8 mouse cellular contexts compared by ENCODE assay signal in genomic region chr8:72319921-72320802, GRCm38 (mm10). TPM values are rescaled to one million over a fixed set of nuclear protein-coding genes. Genes with fewer than 3 reads are reported as not detected.
DNase-seq lines count a peak whose midpoint lies in the region; ATAC-seq lines count a peak whose summit lies in the region.

No protein-coding gene starts in this region.

- 6% methylated on average over 55 of the region's 55 CpGs for WGBS in forebrain, embryonic 16.5 days
- 6% methylated on average over 55 of the region's 55 CpGs for WGBS in intestine, embryonic 15.5 days
- 6% methylated on average over 55 of the region's 55 CpGs for WGBS in stomach, embryonic 16.5 days

- H3K27me3 ChIP-seq in forebrain, embryonic 16.5 days (replicated peaks; ENCODE audit: control insufficient read depth, insufficient read depth, low read length) = peaks cover 36% of the 10 kb centered on the region
- H3K27me3 ChIP-seq in intestine, embryonic 15.5 days (replicated peaks) = peaks cover 24% of the 10 kb centered on the region
- peaks cover 21% of the 10 kb centered on the region for H3K27me3 ChIP-seq in stomach, embryonic 16.5 days (ENCODE audit: control insufficient read depth, insufficient read depth, low read length)

- peak; percentile 37 for DNase-seq in kidney, adult 18-20 months
- DNase-seq in kidney, adult 11 months = no peak
- DNase-seq in T-cell, adult 2 months (ENCODE audit: low spot score) = peak; percentile 48
- peak; percentile 55 for DNase-seq in lung, postnatal 36 days
- DNase-seq in left cerebral cortex, postnatal 14 days (ENCODE audit: low spot score in 2 of 2) = no peak

- intact Hi-C loops in left cerebral cortex, postnatal 14 days (cut with DNase I) = no loop called here

- H3K27ac ChIP-seq in forebrain, embryonic 16.5 days (ENCODE audit: low read length) = no peak overlapping the region
- no peak overlapping the region for H3K27ac ChIP-seq in intestine, embryonic 15.5 days
- no peak overlapping the region for H3K27ac ChIP-seq in stomach, embryonic 16.5 days (ENCODE audit: low read length)

- H3K36me3 ChIP-seq in forebrain, embryonic 16.5 days (ENCODE audit: control insufficient read depth, insufficient read depth) = no peaks in the 10 kb centered on the region
- H3K36me3 ChIP-seq in intestine, embryonic 15.5 days = no peaks in the 10 kb centered on the region
- no peaks in the 10 kb centered on the region for H3K36me3 ChIP-seq in stomach, embryonic 16.5 days (ENCODE audit: control insufficient read depth, insufficient read depth, low read length)

- no peak for ATAC-seq in forebrain, embryonic 16.5 days
- no peak for ATAC-seq in intestine, embryonic 15.5 days
- no peak for ATAC-seq in stomach, embryonic 16.5 days (ENCODE audit: insufficient read depth, low FRiP score)

- peaks cover 15% of the 10 kb centered on the region for H3K4me1 ChIP-seq in forebrain, embryonic 16.5 days (replicated peaks; ENCODE audit: control insufficient read depth, insufficient read depth, low read length)
- H3K4me1 ChIP-seq in intestine, embryonic 15.5 days (replicated peaks) = peaks cover 16% of the 10 kb centered on the region
- peaks cover 31% of the 10 kb centered on the region for H3K4me1 ChIP-seq in stomach, embryonic 16.5 days (ENCODE audit: control insufficient read depth, insufficient read depth, low read length)

- H3K4me2 ChIP-seq in forebrain, embryonic 16.5 days (ENCODE audit: low read length) = peak overlapping the region; percentile 94
- peak overlapping the region; percentile 100 for H3K4me2 ChIP-seq in intestine, embryonic 15.5 days (replicated peaks)
- H3K4me2 ChIP-seq in stomach, embryonic 16.5 days (ENCODE audit: low read depth, low read length) = peak overlapping the region; percentile 93

- peak overlapping the region; percentile 60 for H3K4me3 ChIP-seq in forebrain, embryonic 16.5 days (replicated peaks; ENCODE audit: low read length)
- H3K4me3 ChIP-seq in intestine, embryonic 15.5 days (replicated peaks) = peak overlapping the region; percentile 62
- H3K4me3 ChIP-seq in stomach, embryonic 16.5 days (replicated peaks; ENCODE audit: low read length) = peak overlapping the region; percentile 72

- peak overlapping the region; percentile 46 for H3K9ac ChIP-seq in forebrain, embryonic 16.5 days (replicated peaks; ENCODE audit: low read depth, low read length)
- peak overlapping the region; percentile 62 for H3K9ac ChIP-seq in intestine, embryonic 15.5 days
- peak overlapping the region; percentile 75 for H3K9ac ChIP-seq in stomach, embryonic 16.5 days (ENCODE audit: low read length)

- H3K9me3 ChIP-seq in forebrain, embryonic 16.5 days (ENCODE audit: control insufficient read depth, low read length) = no peaks in the 10 kb centered on the region
- H3K9me3 ChIP-seq in intestine, embryonic 15.5 days = no peaks in the 10 kb centered on the region
- H3K9me3 ChIP-seq in stomach, embryonic 16.5 days (replicated peaks; ENCODE audit: control insufficient read depth, low read length) = no peaks in the 10 kb centered on the region

RNA-seq across cellular contexts. Expression of gene Klf2, which starts 1.3 kb away (rescaled TPM):
- polyA plus RNA-seq in forebrain, embryonic 16.5 days (2015; fragmentation: Nextera tagmentation; extraction: Ambion mirVana) = 3.2 and 3.8 TPM in 2 replicates
- polyA plus RNA-seq in intestine, embryonic 15.5 days (2015; fragmentation: Nextera tagmentation; extraction: Ambion mirVana) = 6.6 and 7.2 TPM in 2 replicates
- polyA plus RNA-seq in stomach, embryonic 16.5 days (2015; fragmentation: Nextera tagmentation; extraction: Ambion mirVana) = 3.8 and 4.0 TPM in 2 replicates
- 10 to 100 TPM; 16.6 to 21.2 TPM for total RNA-seq in left cerebral cortex, postnatal 14 days (2021)

RNA-seq across cellular contexts. Expression of gene Gm10282, which starts 15.1 kb away (rescaled TPM):
- polyA plus RNA-seq in forebrain, embryonic 16.5 days (2015; fragmentation: Nextera tagmentation; extraction: Ambion mirVana) = 16.5 and 25.7 TPM in 2 replicates
- 21.5 and 24.3 TPM in 2 replicates for polyA plus RNA-seq in intestine, embryonic 15.5 days (2015; fragmentation: Nextera tagmentation; extraction: Ambion mirVana)
- 19.2 and 30.6 TPM in 2 replicates for polyA plus RNA-seq in stomach, embryonic 16.5 days (2015; fragmentation: Nextera tagmentation; extraction: Ambion mirVana)
- 1 to 10 TPM; 5.1 to 8.7 TPM for total RNA-seq in left cerebral cortex, postnatal 14 days (2021)

Comparison
In these comparisons a context has a peak if more than half of its experiments do, and no peak if none do; other contexts are left out.
1. DNase-seq: peak in kidney, adult 18-20 months (single experiment), T-cell, adult 2 months (single experiment) and lung, postnatal 36 days (single experiment); none in kidney, adult 11 months (single experiment) and left cerebral cortex, postnatal 14 days (0 of 2).
2. Peak in every context shown above with its lines, with median percentiles within 50 percentile points of each other: H3K4me2 ChIP-seq, H3K4me3 ChIP-seq and H3K9ac ChIP-seq.